9 mouse cellular contexts compared by ENCODE assay signal in the genomic region with DNA sequence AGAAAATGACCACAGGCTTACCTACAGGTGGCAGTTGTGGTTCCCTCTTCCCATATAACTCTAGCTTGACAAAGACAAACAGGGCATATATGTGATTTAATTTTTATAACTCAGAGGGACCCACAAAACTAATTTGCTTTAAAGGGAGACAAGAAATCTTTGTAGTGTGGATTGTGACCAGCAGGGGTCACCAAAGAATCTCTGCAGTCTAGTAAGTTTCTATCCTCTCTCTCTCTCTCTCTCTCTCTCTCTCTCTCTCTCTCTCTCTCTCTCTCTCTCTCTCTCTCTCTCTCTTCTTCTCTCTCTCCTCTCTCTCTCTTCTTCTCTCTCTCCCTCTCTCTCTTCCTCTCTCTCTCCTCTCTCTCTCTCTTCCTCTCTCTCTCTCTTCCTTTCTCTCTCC. TPM values are rescaled to one million over a fixed set of nuclear protein-coding genes. Genes with fewer than 3 reads are reported as not detected.
DNase-seq lines count a peak whose midpoint lies in the region; ATAC-seq lines count a peak whose summit lies in the region.
"Had no signal": no experiment of that assay in that cellular context is flagged by ENCODE, and none has a peak within 500 bp of the region (broad histone marks: within the 10 kb centered on the region; RNA-seq: fewer than 3 reads in every experiment).

No protein-coding gene starts in this region.

- no peak for ATAC-seq in cerebellum, adult (ENCODE audit: insufficient number of reproducible peaks, low FRiP score, low TSS enrichment)

- peak; percentile 13 to 21 for DNase-seq in cerebellum, adult 18-20 months
- peak; percentile 52 to 65 for DNase-seq in left cerebral cortex, adult 18-20 months (ENCODE audit: low spot score in 2 of 2)
- DNase-seq in left cerebral cortex, adult 11 months (ENCODE audit: low spot score): no peak
- peak; percentile 49 for DNase-seq in adipocyte (ENCODE audit: low spot score)
- DNase-seq in induced T-regulatory cell, adult 2 months (ENCODE audit: low read depth): peak; percentile 64
- peak; percentile 39 for DNase-seq in mesoderm, embryonic 11.5 days (ENCODE audit: low read depth, low spot score)
- DNase-seq in urinary bladder, postnatal 36 days (ENCODE audit: low spot score in 2 of 2): peak; percentile 11 to 31

RNA-seq across cellular contexts. Expression of gene Zp3r, which starts 53.5 kb away (rescaled TPM):
- not detected for total RNA-seq in left cerebral cortex, adult 18-20 months (2021)
- total RNA-seq: ES-E14 had no signal
